Mouse (Mus musculus) brown adipose tissue, adult 24 weeks (tissue): Measurements from ENCODE around the gene Grm1. TPM values are rescaled to one million over a fixed set of nuclear protein-coding genes. Genes with fewer than 3 reads are reported as not detected.

ENCODE experiments used
- H3K27ac ChIP-seq: fragments of 200-500 bp; replicated peaks from 2 replicates; pipeline ENCODE4 v1.5.1; 2012; ENCODE audit warnings: low read depth, mild to moderate bottlenecking, low read length
- H3K4me1 ChIP-seq: fragments of 200-500 bp; 2 replicates; pipeline ENCODE4 v1.6.1; 2012; ENCODE audit warnings: low read length, mixed read lengths; ENCODE audit not compliant: control insufficient read depth, insufficient read depth, insufficient read length
- H3K4me3 ChIP-seq: fragments of 200-500 bp; 2 replicates; pipeline ENCODE4 v1.5.1; 2012; ENCODE audit warnings: low read depth, mild to moderate bottlenecking, low read length, moderate library complexity; ENCODE audit not compliant: insufficient read depth
- polyA plus RNA-seq: library from polyadenylated mRNA; stranded (reverse); fragments of >200 nt; gene quantifications from 2 replicates; pipeline ENCODE4 v1.2.4, GENCODE M21; 2012; ENCODE audit not compliant: missing spikeins, insufficient read depth, insufficient read length

The Grm1 gene
- polyA plus RNA-seq, 1 experiment = not detected

DNA sequence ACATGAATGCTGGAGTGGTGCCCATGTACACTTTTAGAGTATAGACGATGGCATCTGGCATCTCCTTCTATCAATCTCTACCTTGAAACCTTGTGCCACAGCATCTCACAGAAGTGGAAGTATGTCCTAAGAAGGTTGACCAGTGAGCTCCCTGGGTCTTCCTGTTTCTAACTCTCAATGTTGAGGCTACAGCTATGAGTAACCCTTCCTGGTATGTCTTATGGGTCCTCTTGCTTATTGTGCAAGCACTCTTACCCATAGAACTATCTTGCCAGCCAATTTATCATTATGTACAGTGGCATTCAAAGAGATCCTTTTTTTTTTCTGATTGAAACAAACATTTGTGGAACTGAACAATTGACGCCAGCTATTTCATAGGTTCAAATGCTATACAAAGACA is 340.0 kb downstream of the Grm1 start:
- Histone ChIP-seq H3K4me1 (no peaks in the 10 kb centered on the region), H3K4me3 (no peak overlapping the region), H3K27ac (no peak overlapping the region)

DNA sequence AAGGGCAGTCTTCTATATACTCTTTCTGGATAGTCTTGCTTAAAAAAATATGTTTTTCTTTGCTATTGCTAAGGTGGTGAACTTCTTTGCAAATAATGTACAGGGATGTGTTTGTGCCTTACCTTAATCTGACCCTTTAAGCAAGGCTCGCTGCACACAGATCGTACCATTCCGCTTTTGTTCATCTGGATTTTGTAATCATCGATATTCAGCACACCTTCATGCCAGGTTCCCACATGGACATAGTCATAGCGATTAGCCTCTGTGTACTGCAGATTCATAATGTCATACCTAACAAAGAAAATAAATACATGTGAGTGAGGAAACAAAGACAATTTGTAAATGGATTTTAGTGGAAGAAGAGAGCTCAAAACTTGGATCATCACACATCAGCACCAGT is 340.8 kb downstream of the Grm1 start:
- Histone ChIP-seq H3K4me3 (no peak overlapping the region), H3K27ac (no peak overlapping the region), H3K4me1 (no peaks in the 10 kb centered on the region)

DNA sequence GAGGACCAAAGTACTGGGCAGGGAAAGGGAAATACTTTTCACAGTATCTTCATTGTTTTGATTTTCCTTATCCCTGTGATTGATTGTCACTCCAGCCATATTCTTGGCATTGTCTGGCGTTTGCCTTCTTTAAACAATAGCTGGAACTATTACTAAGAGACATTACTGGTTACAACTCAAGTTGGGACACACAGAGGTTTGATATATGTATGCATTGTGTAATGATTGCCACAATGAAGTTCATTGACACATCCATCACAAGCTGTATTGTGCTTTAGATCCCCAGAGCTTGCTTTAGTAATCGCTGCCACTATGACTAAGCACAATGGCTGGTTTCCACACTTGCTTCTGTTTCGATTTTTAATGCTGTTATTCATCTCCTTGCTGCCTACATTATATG is 341.4 kb downstream of the Grm1 start:
- no peaks in the 10 kb centered on the region for H3K4me1 ChIP-seq
- H3K4me3 ChIP-seq = no peak overlapping the region
- H3K27ac ChIP-seq = no peak overlapping the region

DNA sequence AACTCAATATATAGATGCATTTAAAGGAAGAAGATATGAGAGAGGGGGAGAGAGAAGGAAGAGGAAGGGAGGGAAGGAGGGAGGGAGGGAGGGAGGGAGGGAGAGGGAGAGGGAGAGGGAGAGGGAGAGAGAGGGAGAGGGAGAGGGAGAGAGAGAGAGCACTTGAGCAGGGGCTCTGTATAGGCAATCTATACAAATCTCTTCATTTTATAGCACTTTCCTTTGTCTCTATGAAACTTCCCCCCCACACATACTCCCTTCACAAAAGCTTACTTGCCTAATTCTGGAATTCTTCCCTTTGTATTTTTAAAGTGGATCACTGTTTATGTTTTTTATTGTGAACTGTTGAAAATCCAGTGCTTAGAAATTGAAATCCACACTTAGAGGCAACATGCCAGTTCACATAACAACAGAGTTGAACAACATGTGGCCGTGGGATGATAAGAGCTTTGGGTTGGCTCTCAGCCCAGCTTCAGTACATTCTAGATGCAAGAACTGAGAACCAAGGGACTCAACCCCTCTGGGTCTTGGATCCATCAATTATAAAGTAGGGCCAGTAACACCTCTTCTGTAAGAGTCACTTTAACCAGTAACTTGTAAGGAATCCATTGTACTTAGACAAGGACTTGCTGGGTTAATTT is 345.0 kb downstream of the Grm1 start:
- Histone ChIP-seq H3K4me3 (no peak overlapping the region), H3K27ac (no peak overlapping the region), H3K4me1 (no peaks in the 10 kb centered on the region)

DNA sequence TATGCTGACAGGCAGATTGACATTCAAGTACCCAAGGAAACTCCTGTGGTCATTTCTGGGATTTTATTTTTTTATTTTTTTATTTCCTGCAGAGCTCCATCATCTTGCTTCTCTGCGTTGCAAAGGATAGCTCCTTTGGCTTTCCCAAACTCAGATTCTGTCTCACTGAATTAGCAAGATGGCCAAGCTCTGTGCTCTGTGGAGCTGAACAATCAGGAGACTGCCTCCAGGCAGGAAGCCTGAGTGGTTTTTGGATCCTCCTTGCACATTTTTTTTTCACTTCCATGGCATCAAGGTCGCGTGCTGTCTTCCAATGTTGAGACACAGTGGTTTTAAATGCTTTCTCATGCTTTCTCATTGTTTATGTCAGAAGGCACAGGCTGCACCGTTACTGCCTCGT is 347.6 kb downstream of the Grm1 start:
- Histone ChIP-seq H3K27ac (no peak overlapping the region), H3K4me1 (no peaks in the 10 kb centered on the region), H3K4me3 (no peak overlapping the region)

DNA sequence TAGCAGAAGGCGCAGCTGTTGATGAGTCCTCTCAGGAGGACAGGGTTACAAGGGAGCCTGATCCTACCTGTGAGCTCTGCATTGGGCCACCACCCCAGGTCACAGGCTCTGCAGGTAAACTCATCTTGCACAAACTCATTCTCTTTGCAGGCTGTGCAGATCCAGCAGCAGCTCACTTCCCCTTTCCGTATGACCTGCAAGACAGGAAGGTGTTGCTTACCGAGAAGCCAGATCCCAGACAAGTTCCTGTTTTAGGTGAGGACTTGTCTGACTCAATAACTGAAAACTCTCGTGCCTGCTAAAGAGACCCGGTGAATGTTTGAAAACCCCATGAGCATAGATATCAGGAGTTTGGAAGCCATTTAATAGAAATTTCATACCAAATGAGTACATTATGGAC is 349.1 kb downstream of the Grm1 start:
- Histone ChIP-seq H3K4me3 (no peak overlapping the region), H3K27ac (no peak overlapping the region)

DNA sequence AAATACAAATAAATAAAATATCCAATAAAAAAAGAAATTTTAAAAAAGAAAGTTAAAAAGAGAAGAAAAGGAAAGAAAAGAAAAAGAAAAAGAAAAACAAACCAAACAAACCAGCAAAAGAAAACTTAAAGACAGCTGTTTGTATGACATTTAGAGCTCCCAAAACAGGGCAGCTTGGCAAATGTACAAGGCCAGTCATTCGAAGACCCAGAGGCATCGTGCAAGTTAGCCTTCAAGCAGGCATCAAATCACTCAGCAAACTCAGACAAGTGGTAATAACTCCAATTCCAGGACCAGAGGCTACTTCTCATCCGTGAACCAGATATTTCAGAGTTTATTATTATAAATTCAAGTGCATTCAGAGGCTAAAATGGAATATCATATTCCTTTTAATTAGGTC is 355.7 kb downstream of the Grm1 start:
- Histone ChIP-seq H3K4me1 (no peaks in the 10 kb centered on the region), H3K4me3 (no peak overlapping the region), H3K27ac (no peak overlapping the region)

More for the DNA sequence above, 349.1 kb downstream of the Grm1 start:
- H3K4me1 ChIP-seq = no peaks in the 10 kb centered on the region

DNA sequence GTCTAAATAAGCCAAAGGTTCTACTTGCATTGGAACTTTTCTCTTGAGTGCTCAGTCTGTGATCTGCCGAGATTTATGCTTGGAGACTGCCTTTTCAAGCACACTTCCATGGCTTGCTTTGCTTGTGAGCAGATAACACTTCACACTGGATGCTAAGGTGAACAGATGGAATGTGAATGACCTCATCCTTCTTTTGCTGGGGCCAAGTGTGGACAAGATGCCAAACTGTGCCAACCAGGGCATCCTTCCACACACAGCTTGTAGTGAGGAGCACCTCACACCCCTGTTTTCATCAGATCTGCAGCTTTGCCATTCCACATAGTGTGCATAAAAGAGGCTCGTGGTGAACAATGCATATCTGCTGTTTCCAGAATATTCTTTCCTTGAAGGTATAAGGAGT is 371.3 kb downstream of the Grm1 start:
- H3K4me3 ChIP-seq = no peak overlapping the region
- H3K27ac ChIP-seq = no peak overlapping the region
- no peaks in the 10 kb centered on the region for H3K4me1 ChIP-seq

DNA sequence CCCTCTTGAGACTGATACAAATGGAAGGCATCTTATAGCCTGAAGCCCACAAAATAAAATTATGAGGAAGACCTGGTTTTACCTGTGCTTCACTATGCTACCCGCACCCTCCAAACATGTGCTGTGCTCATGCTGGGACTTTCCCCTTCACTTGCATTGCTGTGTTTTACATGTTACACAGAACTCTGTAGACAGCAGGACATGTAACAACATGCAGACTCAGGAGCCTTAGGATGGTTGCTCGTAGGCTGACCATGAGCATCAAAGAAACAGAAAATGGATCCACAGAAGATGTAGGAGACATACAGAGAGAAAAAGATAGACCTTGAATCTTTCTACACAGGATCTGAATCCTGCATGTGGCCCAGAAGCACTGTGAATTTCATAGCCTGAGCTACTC is 371.8 kb downstream of the Grm1 start:
- H3K4me1 ChIP-seq = no peaks in the 10 kb centered on the region

DNA sequence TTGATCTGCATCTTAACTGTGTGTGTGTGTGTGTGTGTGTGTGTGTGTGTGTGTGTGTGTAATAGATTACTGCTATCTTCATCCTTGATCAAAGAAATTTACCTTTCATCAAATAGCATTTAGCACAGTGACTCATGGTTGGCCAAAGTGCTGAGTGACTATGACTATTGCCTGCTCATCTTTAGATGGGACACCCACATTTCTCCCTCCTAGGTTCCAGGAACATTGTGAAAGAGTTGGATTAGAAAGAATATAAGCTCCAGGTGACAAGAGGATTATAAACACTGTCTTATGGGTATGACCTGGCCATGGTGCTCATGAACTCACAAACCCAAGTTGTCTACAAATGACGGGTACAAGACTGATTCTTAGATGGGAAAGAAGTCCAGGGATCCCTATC is 374.1 kb downstream of the Grm1 start:
- H3K27ac ChIP-seq = no peak overlapping the region
- no peak overlapping the region for H3K4me3 ChIP-seq
- H3K4me1 ChIP-seq = no peaks in the 10 kb centered on the region

More for the DNA sequence above, 371.8 kb downstream of the Grm1 start:
- Histone ChIP-seq H3K4me3 (no peak overlapping the region), H3K27ac (no peak overlapping the region)

DNA sequence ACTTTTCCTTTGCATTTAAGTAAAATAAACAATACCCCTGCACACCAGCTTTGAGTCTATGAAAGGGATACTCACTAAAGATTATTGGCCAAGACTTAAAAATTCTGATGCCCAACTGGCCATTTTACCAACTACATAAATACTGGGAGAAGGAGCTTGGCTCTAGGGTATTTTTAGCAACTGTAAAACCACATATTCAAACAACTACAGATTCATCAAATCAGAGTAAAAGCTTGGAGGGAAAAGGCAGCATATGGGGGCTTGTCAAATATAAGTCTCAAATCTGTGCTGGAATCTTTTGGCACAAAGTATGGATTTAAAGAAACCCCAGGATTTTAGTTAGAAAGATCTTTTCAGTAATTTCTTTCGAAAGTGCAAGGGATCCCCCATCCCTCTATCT is 380.8 kb downstream of the Grm1 start:
- no peak overlapping the region for H3K27ac ChIP-seq
- H3K4me3 ChIP-seq = no peak overlapping the region
- H3K4me1 ChIP-seq = no peaks in the 10 kb centered on the region

DNA sequence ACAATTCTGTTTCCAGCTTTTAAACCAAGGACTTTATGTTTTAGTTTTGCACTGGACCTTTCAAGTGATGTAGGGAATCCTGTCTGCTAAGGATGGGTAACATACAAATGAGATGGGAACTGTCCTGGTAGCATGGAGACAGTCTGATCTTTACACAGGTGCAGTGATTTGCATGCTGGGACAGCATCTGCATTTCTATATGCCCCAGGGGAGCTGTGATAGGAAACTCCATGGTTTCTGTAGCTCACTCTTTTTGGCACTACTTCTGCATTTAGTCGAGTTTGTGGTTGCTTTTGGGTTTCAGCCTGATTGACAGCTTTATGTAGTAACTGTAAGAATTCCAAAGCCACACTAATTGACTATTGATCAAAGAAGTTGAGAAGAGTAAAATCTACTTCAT is 381.3 kb downstream of the Grm1 start:
- Histone ChIP-seq H3K27ac (no peak overlapping the region), H3K4me3 (no peak overlapping the region), H3K4me1 (no peaks in the 10 kb centered on the region)

DNA sequence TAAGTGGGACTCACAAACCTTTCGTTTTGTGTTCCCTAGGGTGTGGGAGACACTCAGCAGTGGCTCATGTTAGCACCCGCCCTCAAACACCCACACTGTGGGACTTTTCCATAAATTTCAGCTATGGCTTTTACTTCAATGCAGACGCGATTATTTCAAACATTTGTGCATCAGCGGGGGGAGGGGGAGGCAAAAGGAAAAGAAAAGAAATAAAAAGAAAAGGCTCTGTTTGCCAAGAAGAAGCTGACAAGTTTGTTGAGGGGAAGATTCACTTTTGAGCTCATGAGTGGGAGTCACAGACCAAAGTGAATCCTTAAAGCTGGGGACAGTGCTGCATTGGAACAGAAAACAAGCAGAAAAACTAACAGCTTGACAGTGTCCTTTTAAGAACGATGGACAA is 384.7 kb downstream of the Grm1 start:
- no peak overlapping the region for H3K27ac ChIP-seq
- H3K4me3 ChIP-seq = no peak overlapping the region
- no peaks in the 10 kb centered on the region for H3K4me1 ChIP-seq

DNA sequence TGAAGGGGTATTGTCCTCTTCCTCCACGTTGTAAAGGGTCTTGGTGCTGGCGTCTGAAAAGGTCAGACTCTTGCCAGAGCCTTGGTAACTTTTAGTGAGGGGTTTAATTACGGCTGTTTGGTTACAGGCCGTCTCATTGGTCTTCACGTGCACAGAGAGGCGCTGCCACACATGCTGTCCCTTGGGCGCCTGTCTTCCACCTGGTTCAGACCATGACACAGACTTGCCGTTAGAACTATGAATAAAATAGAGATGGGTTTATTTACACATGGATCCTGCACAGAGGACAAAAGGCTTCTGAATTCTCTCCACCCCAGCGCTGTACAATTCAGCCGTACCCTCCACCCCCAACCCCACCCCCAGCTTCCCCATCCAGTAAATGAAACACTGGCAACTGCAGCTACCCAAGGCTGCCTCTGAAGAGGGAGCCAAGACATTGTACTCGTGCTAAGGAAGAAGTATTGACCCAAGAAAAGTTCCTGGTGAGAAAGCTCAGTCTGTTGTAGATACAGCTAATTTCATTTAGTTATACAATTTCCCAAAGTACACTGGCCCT is 392.4 kb downstream of the Grm1 start:
- no peak overlapping the region for H3K4me3 ChIP-seq
- H3K27ac ChIP-seq = no peak overlapping the region
- no peaks in the 10 kb centered on the region; the same call in 1 of the 2 replicates for H3K4me1 ChIP-seq

DNA sequence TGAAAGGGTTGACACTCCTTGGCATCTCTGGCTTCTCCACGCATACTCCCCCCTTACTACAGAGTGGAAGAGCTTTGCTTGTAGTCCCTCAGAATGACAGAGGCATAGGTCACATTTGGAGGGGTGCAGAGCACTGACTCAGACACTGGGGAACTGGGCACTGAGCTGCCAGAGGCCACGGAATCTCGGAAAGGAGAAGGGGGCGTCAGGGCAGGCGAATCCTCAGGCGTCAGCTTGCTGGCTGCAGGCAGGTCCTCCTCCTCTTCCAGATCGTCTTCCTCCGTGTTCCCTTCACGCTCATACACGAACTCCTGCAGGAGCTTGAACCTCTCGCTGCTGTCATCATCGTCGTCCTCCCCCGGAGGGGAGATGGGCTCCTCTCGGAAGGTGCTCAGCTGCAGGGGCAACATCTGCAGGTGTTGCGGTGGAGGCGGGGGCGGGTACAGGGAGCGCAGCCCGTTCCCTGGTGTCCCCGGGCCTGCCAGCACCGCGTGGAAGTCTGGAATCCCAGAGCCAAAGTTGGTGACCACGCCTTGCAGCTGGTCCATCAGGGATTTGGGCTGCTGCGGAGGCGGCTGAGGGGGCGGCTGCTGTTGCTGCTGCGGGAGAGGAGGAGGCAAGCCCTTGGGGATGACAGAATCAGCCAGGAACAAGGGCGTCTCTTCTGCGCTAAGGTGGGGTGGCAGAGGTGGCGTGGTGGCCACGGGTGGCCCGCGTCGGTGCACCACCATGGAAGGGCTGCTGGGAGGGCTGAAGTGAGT is 393.1 kb downstream of the Grm1 start:
- Histone ChIP-seq H3K4me1 (no peaks in the 10 kb centered on the region; the same call in 1 of the 2 replicates), H3K4me3 (no peak overlapping the region; the same call in 1 of the 2 replicates), H3K27ac (no peak overlapping the region)

DNA sequence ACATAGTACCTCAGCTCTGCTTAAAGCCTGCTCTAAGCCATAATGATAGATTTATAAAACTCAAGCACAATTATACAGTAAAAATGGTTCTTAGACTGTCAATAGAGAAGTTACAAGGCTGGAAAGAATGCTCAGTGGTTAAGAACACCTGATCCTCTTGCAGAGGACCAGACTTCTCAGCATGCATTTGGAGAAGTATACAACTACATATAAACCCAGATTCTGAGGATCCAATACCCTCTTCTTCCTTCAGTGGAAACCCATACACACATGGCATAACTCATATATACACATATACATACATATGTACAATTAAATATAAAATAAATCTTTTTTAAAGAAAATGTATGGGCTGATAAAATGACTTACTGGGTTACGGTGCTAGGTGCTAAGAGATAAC is 401.1 kb downstream of the Grm1 start, which contains the start of gene Gm10944:
Gene Gm10944 (plus strand): TSS at position 301 of the 400 bp plus-strand sequence.
- no peak within 1 kb of the TSS for H3K27ac ChIP-seq
- no peak within 1 kb of the TSS for H3K4me3 ChIP-seq
- H3K4me1 ChIP-seq = no peaks in the 10 kb centered on the region
